Mouse (Mus musculus) adrenal gland (tissue): ENCODE results near the gene Htr5b.

Experiments used
- intact Hi-C: fragments of 180-260 bp; cut with DNase I; formaldehyde crosslinking; loops from one replicate; pipeline ENCODE4 v1.15.1; 2025
- long read RNA-seq, 2 experiments: library from polyadenylated mRNA; unstranded; transcript quantifications; one replicate each; pipeline ENCODE4 v2.0.0; 2020; ENCODE audit warnings: borderline replicate concordance in 1 of 2; ENCODE audit not compliant: insufficient replicate concordance in 1 of 2

Gene Htr5b
- long read RNA-seq, experiment 1 = 0 reads
- long read RNA-seq, experiment 2 = 0 reads

DNA sequence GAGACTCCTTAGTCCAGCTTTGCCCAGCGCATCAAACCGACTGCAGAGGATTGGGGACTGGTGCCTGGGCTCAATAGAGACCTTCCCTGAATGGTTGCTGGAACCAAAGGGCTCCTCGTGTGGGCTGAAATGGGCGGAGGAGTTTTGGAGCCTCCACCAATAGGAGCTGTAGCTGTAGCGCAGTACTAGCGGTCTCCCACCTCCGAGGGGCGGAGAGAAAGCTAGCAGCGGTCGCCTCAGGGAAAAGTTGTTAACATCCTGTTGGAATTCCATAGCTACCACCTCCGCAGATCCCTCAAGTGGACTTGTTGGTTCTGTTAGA lies at the start of gene Htr5b:
Gene Htr5b, minus strand, starts transcription at position 67 of the 322 bp plus-strand sequence.
- intact Hi-C loops = no loop called here

DNA sequence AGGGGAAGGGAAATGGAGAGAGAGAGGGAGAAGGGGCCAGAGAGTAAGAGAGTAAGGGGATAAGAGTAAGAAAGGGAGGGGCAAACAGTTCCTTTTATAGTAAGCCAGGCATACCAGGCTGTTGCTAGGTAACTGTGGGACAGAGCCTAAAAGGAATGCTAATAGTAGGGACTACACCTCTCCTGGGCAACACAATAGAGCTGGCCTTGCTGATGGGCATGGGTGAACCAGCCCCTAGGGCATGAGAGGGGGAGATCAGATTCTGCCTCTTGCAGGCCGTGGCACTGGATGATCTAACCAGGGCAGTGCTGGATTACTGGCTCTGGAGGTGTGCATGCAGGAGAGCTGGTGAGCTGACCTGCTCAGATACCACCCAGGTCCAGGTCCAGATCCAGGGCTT lies 49.2 kb upstream of the Htr5b start:
- intact Hi-C loops = no loop called here

DNA sequence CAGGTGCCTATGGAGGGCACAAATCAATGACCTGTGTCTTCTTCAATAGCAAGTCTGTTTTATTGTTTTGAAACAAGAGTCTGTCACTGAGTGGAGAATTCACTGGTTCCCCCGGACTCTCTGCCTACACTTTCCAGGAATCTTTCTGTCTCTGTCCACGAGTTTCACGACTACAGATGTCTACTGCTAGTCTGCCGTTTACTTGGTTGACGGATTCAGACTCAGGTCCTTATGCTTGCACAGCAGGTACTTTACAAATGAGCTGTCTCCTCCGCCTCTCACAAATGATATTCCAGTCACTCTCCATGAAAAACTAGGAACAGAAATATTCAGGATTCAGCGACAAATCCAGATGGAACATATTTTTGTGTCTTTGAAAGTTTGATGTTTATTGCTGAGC lies 42.3 kb upstream of the Htr5b start:
- intact Hi-C loops = no loop called here

DNA sequence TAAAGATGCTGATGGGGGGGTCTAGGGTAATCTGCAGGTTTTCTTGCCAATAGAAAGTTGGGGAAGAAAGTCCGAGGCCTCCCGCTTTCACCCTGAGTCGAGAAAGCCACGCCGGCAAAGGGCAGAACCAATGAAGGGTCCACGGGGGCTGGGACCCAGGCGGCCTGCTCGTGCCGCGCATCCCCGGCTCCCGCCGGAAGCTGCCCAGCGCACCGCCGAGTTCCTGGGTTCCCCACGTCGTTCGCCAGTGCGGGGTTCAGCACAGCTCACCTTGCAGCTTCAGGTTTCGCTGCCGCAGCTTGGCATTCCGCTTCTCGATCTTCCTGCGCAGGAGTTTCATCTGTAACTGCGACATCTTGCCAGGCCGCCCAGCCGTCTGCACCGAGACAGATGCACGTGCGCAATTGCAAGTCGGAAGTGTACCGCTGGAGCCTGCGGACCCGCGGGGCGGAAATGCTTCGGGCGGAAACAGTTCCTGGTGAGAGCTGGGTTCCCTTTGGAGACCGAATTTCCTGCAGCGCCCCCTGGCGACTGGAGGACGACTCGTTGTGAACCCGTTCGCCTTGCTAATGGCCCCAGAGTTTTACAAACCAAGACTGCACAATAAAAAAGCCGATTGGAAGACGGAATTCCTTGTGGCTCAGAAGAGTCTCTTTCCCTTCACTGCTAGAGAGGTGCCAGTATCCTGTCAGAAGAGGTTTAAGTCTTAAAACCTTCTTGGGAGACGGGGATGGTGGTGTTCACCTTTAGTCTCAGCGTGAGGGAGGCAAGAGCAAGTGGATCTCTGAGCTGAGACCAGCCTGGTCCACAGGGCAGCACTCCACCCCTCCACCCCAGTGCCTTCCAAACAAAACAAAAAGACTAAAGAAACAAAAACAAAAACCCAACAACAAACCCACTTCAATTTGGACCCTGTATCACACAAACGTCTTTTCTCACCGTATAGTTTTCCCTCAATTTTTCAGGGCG lies 39.5 kb upstream of the Htr5b start, which contains the start of gene Ddx18:
Gene Ddx18, minus strand, starts transcription at position 469 of the 969 bp plus-strand sequence.
- intact Hi-C loops = no loop called here

DNA sequence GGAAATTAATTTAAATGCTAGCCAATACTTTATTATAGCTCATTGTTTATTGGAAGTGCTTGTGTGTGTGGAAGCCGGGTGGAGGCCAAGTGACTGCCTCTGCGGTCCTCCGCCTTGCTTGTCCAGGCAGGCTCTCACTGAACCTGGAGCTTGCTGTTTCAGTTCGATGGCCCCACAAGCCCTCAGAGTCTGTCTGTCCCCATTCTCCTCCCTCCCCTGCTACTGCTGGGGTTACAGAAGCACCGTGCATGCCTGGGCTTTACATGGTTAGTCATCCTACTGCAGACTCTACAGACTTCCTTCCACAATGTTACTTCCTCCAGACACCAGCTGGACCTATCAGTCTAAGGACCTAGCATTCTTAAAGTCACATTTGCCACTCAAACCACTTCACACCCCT lies 29.6 kb upstream of the Htr5b start:
- intact Hi-C loops = no loop called here

DNA sequence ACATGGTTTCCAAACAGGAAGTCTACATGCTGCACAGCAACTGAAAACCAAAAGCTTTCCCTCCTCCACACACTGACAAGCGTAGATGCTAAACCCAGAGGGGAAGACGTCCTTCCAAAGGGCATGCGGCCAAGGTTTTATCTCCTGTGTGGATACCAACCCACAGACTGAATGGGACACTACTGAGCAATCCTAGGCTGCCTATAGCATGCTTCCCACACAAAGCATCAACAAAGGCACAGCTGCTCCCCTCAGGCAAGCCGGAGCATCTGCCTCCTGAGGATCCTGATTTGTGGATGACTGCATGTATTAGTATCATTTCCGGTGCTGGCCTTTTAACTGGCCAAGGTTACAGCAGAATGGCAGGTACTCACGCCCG lies 23.2 kb upstream of the Htr5b start:
- intact Hi-C loops = no loop called here

DNA sequence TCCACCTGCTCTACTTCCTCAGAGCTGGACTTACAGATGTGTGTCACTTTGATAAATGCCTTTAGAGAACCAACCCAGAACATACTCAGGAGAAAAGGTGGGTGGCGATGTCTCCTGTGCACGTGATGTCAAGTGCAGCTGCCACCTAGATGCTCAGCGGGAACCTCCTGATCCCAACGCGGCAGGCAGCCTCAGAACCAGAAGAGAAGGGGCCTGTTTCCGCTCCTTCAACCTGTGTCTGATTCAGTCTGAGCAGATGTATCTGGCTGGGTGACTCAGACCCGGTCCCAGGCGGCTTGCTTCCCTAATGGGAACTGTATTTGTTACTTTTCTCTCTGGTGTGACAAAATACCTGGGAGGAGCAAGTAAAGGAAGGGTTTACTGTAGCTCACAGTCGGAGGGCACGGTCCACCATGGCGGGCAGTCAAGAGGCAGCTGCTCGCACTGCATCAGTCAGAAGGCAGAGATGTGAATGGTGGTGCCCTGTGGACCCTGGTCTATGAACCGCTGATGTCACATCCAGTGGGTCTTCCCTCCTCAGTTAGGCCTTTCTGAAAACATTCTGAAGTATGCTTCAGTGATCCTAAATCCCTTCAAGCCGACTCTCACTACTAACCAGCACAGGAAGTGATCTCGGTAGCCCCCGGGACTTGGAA lies 22.7 kb upstream of the Htr5b start:
- intact Hi-C loops = no loop called here

DNA sequence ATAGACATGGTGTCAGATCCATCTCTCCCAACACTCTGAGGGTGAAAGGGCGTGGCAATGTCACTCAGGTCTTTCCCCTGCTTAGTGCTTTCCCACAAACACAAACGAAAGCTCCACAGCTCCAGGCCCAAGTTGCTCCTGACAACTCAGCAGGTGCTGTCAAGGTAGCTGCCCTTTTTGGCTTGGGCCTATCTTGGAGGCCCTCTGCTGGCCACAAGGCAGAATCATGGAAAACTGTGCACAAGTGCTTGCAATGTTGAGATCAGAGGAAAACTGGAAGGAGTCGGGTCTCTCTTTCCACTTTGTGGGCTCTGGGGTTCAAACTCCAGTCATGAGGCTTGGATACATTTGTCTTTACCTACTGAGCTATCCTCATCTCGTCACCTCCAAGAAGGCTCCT lies 21.2 kb upstream of the Htr5b start:
- intact Hi-C loops = loop anchor here (5.0 kb wide), 1 partner anchor 107 kb away; no protein-coding TSS in a partner anchor

DNA sequence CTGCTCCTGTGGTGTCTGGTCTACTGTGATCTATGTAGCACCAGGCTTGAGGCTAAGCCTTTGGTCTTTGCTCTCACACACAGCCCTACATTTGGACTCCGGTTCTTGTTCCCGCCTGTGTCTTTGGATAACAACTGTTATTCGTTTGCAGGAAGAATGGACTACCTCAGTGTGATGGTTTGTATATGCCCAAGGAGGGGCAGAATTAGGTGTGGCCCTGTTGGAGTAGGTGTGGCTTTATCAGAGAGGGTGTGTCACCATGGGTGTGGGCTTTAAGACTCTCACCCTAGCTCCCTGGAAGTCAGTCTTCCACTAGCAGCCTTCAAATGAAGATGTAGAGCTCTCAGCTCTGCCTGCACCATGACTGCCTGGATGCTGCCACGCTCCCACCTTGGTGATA lies 20.4 kb upstream of the Htr5b start:
- intact Hi-C loops = loop anchor here (5.0 kb wide), 1 partner anchor 106 kb away; no protein-coding TSS in a partner anchor

DNA sequence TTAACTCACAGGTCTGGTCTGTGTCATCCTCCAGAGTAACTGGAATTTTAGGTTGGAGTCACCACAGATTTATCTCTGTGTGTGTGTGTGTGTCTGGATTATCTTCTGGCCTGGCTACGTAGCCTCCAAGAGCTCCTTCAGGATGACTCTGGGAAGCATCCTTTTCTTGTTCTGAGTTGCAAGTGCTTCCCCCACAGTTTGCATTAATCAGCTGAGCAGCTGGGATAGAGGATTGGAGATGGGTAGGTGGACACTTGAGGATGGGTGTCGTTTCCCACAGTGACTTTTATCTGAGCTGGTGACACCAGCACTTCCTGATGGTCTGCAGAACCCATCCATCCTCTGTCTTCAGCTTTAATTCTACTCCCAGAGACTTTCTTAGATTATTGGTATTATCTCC lies 18.6 kb upstream of the Htr5b start:
- intact Hi-C loops = loop anchor here (5.0 kb wide), 1 partner anchor 105 kb away; no protein-coding TSS in a partner anchor

DNA sequence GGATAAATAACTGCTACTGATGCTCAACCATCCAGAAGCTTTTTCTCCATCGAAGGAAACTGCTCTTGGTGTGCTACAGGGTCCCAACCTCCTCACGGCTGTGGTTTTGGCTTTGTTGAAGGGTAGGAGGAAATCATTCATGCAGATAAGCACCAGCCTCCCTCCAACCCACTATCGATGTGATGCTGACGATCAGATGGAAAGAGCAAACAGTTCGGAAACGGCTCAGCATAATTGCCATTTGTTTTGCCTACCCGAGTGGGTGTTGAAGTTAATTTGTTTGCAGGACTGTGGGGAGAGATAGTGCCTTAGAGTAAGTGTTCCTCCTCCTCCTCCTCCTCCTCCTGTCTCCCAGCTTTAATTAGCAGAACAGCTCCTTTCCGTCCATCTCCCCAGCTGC lies 12.1 kb upstream of the Htr5b start:
- intact Hi-C loops = no loop called here

DNA sequence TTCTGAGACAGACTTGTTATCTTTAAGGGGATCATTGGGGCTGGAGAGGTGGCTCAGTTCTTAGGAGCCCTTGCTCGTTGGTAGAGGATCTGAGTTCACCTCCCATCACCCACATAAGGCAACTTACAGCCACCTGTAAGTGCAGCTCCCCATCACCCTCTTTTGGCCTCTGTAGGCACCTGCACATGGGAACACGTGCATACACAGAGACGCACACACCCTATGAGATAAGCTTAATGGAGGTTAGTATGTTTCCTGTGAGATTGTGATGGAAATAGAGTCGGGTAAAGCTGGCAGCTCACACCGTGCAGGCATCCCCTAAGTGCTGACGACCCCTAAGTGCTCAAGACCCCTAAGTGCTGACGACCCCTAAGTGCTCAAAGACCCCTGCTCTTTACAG lies 3.2 kb upstream of the Htr5b start:
- intact Hi-C loops = no loop called here

DNA sequence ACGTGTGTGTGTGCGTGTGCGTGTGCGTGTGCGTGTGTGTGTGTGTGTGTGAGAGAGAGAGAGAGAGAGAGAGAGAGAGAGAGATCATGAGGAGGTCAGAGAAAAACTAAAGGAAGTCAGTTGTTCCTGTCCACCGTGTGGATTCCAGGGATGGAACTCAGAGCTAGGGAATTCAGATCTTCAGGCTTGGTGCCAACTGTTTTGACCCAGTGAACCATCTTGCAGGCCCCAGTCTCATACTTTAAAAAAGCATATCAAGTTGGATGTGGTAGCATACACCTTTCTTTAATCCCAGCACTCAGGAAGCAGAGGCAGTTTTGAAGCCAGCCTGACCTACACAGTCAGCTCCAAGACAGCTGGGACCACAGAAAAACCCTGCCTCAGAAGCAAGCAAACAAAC lies 1.0 kb upstream of the Htr5b start:
- intact Hi-C loops = no loop called here

DNA sequence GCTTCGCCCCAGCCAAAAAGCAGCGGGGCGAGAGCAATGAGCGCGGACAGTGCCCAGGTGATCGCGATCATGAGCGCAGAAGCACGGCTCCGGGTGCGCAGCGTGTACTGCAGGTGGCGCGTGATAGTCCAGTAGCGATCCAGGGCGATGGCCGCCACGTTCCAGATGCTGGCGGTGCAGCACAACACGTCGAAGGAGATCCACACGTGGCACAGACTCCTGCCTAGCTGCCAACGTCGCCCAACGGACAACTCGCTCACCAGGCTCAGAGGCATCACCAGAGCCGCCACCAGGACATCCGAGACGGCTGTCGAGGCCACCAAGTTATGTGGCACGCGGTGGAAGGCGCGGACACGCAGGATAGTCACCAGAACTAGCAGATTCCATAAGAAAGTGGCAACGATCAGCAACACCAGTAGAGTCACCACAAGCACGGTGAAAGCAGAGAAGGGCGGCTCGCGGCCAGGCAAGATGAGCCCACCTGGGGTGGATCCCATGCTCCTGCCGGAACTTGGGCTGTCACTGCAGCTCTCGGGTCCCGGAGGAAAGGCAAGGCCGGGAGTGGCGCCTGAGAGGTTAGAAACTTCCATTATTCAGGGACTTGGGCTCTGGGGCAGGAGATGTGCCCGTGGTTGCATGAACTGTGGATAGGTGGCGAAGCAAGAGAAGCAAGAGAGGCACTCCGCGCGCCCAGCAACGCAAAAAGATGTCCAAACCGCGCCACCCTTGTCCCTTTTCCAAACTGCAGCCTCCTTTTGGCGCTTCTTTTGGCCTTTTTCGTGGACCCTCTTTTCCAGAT lies 466 bp downstream of the Htr5b start:
- intact Hi-C loops = no loop called here

DNA sequence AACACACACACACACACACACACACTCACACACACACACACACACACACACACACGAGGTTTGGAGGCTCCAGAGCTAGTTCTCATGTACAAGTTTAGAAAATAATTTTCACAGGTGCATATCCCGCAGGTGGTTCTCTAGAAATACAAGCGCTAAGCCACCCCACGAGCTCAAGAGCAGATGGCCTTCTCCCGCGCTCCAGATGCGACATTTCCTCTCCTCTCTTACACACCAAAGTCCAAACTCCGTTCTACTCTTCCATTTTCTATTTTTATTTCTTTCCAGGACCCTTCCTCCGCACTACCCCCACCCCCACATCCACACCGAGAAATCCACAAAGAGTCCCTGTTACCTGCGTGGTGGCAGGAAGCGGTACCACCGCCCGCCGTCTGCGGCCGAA lies 1.2 kb downstream of the Htr5b start:
- intact Hi-C loops = no loop called here

DNA sequence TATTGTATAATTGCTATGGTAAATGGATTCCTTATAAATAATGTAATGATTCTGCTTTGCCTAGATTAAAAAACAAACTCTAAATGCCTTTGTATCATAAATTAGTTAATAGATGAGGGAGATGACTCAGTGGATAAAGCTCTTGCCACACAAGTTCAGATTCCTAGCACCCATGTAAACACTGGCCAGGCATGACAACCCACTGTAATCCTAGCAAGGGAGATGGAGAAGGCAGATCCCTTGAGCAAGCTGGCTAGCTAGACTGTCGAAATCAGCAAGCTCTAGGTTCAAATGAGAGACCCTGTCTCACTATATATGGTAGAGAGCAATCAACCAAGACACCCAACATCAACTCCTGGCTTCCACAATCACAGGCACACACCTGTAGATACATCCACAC lies 9.7 kb downstream of the Htr5b start:
- intact Hi-C loops = no loop called here

DNA sequence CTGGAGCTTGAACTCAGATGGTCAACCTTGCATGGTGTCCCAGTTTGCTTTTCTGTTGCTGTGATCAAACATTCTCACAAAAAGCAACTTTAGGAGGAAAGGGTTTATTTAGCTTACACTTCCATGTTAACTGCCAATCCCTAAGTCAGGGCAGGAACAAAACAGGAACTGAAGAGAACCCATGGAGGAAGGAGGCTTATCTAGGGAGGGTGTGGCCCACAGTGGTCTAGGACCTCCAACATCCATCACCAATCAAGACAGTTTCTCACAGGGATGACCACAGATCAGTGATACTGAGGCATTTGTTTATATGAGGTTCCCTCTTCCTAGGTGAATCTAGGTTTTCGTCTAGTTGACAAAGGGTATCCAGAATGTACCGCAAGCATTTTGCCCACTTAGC lies 16.3 kb downstream of the Htr5b start:
- intact Hi-C loops = no loop called here

DNA sequence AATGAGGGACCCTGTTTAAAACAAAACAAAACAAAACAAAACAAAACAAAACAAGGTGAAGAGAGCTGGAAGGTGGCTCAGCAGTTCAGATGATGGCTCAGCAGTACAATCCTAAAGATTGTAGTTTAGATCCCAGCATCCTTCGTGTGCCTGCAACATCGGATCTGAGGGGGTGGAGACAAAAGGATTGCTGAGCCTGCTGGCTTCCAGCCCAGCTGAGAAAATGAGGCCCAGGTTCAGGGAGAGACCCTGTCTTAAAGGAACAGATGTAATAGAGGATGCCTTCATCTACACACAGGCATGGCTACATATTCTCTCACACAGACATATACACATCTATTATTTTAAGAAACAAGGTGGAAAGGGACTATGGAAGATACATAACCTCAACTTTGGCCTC lies 17.1 kb downstream of the Htr5b start:
- intact Hi-C loops = no loop called here

DNA sequence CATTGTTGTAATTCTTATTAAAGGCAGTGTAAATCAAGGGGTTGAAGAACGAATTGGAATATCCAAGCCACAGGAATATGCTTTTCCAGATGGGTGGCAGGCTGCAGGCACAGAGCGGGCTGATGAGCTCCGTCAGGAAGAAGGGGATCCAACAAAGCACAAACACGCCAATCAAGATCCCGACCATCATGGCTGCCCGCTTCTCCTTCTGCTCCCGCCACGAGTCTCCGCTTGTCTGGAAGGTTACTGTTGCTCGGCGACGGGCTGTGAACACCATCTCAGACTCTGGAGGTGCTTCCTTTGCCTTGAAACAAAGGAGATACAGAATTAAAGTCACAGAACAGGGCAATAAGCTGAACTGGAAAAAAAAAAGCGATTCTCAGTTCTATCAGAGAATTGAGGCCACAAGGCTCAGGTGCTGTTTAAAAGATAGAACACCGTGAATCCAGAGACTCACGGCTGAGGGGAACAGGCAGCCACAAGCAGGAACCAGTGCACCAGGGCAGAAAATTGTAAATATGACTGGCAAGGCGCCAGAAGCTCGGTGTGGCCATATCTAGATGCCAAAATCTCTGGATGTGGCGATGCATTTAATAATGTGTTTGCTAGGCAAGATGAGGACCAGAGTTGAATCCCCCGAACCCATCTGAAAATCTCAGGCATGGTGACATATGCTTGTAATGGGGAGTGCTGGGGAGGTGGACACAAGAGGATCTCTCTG lies 17.7 kb downstream of the Htr5b start:
- intact Hi-C loops = no loop called here

DNA sequence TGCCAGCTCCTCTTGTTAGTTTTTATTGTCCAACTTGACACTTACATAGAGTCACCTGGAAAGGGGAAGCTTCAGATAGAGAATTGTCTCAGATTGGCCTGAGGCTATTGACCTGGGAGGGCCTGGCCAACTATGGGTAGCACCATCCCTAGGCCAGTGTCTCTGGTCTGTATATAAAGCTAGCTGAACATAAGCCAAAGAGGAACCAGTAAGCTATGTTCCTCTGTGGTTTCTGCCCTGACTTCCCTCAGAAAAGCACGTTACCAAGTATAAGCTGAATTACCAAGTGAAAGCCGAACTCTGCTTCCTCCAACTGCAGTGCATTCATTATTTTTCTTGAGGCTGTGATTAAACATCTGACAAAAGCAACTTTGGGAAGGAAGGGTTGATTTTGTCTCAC lies 19.5 kb downstream of the Htr5b start:
- intact Hi-C loops = no loop called here

DNA sequence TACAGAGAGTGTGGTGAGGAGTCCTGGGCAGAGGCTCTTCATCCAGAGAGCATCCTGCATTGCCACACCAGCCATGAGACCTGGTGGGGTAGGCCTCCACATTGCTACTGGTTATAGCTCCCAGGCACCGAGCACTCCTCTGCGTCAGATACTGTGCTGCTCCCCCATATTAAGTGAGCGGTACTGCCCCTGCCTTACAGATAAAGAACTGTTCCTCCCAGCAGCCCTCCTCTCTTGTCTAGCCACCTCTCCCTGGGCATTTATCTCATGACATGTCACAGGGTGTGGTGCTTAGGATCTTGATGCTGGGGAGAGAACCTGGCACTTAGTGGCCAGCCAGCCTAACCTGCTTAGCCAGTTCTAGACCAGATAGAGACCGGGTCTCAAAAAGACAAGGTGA lies 31.2 kb downstream of the Htr5b start:
- intact Hi-C loops = no loop called here
